Mouse (Mus musculus) right cerebral cortex, postnatal 14 days (tissue): ENCODE data around the gene Nuf2.
"Not testable (repeated sequence)": the region's sequence is repeated elsewhere in the genome, so short reads cannot be mapped to it uniquely, and the experiment has no call there.

ENCODE experiments used
- DNase-seq: peaks from one replicate; pipeline ENCODE4 v3.0.0; 2022

Gene Nuf2

GRCm38 (mm10) chr1:169530876-169531701 is at the start of gene Nuf2:
Gene Nuf2 (minus strand): TSS chr1:169531464.
- peak; percentile 98 for DNase-seq

DNA sequence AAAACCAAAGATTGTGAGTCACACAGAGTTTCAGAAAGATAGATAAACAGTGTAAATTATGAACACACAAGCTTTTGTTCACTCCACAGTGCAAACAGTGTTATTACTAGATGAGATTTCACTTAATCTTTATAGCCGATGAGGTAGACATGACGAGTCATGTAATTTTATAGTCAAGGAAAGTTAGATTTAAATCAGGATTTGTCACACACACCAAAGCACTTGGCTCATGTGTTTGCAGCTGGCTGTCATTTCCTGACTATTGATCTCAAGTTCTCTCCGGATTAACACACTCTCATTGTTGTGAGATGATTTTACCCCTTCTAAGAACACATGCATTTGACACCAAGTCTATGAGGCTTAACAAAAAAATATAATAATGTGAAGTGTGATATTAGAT is 48.3 kb upstream of the Nuf2 start:
- DNase-seq = no peak

DNA sequence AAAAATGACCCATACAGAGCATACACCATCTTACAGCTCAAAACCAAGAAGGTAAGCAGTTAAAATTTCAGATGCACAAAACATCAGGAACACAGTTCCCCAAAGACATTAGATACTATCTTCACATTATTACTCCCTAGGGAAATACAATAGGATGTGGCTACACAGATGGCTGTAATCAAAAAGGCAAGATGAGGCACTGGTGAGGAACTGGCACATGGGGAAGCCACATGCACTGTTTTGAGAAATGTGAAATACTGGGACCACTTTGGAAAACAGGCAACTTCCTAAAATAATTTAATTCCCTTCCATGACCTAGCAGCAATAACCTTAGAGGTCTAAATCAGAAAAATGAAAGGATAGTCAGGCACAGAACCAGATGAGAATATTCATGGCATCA is 42.9 kb upstream of the Nuf2 start:
- DNase-seq = no peak

GRCm38 (mm10) chr1:169555621-169556020 is 24.4 kb upstream of the Nuf2 start:
- no peak for DNase-seq

- DNase-seq = no peak
These were observed 23.8 kb upstream of the Nuf2 start for GRCm38 (mm10) chr1:169555019-169555418.

- no peak for DNase-seq
These were observed 22.2 kb upstream of the Nuf2 start for GRCm38 (mm10) chr1:169553446-169553845.

DNA sequence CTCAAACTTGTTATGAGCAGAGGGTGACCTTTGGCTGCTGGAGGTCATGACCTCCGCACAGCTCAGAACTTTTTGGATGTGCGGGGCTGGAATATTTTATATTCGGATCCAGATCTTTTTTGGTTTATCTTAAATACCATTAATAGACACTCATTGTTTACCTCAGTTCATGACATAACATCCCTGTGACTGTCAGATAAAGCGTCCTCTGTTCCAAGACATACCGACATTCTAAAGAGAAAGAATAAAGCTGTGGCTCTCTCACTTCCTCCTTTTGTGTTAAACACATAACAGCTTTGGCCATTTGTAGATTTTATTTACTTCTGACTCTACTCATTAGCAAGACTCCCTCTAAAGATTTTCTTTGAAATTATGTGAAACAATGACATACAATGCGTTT is 9.2 kb upstream of the Nuf2 start:
- DNase-seq = no peak

DNA sequence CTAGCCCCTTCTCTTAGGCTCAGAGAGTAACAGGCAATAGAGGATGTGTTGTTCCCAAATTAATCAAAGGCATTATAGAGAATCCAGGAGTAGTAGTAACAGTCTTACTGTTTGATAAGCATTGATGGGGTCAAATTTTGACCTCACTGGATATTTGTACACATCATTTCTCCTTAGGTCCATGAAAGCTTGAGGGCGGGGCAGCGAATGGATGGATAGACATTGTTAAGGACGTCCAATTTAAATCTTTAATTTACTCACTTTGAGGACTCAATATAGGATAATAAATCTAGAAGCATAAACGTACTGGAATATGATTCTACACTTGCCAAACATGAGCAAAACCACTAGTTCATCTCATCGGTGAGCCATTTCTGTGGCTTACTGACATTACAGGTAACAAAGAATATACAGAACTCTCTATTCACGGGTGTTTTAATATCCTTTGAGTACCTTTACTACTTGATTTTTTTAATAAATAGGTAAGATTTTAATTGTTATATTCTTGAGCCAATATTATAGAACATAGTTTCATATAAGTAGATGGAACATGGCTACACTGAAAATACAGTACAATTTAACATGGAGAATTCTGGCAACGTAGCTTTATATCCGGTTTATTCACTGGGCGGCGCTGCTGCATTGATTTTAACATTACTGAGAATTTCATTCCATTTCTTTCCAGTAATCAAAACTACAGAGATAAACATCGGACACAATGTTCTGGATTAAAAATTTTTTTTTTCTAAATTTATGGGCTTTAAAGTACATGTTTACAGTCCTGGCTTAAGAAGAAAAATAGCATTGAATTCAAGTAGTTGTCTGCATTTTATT is 655 bp upstream of the Nuf2 start:
- peak; percentile 74 for DNase-seq

DNA sequence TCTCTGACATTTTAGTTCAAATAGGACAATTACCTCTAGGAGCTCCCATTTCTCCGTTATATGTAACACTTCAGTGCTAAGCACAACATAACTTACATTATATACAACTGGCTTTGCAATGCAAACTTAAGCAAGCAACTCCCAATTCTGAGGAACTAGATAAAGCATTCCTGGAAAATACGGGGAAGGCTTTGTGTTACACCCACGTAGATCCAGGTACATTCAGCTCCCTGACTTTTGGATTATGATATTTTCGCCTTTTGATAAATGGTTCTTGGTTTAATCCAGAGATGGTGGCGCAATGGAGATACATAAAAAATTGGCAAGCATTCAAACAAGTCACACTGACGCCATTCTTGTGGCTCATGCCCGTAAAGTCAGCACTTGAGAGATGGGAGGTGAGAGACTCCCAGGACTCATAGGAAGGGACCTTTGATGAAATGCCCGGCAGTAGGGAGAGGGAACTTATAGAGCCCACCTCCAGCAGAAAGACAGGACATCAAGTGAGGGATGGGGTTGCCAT is 1.2 kb downstream of the Nuf2 start:
- DNase-seq = no peak

DNA sequence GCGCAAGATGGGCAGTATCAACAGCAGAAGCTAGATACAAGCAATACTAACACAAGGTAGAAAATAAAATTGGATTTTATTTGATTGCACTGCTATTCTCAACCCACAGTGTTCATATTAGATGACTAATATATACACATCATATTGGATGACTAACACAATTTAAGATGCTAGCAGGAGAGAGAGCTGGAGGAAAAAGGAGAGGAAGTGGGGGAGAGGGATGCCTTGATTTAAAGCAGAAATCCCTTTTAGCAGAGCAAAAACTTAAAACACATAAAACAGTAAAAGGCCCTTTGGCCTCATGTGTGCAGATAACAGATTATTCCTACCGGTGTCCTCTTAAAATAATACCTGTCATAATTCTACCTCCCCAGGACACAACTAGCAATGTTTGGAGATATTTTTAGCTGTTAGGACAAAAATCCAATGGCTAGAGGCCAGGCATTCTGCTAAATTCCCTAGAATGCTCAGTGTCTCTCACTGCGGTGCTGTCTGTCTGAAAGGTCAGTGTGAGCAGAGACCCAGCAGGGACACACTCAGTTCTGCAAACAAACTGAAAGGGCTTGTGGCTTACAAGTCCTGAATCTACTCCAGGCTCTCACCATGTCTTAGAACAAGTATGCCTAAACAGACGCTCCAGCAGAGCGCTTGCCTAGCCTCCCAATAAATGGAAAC is 5.1 kb downstream of the Nuf2 start:
- no peak for DNase-seq

DNA sequence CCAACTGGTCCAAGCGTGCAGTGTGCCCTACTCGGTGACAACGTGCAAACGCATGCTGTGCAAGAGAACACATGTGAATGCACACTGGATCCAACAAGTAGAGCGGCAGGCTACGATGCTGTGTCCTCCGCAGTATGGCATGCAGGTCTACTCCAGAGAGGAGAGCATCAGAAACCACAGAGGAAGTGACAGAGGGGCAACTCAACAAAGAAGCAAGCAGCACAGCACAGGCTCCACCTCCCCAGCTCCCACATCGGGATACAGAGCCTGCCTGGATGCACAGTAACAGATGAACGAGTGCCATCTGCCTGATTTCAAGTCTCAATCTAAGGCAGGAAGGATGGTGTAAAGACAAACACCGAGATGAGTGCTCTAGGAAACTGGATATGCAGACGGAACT is 11.9 kb downstream of the Nuf2 start:
- no peak for DNase-seq

- not testable (repeated sequence) for DNase-seq
These were observed 13.3 kb downstream of the Nuf2 start for GRCm38 (mm10) chr1:169517899-169518517.

DNA sequence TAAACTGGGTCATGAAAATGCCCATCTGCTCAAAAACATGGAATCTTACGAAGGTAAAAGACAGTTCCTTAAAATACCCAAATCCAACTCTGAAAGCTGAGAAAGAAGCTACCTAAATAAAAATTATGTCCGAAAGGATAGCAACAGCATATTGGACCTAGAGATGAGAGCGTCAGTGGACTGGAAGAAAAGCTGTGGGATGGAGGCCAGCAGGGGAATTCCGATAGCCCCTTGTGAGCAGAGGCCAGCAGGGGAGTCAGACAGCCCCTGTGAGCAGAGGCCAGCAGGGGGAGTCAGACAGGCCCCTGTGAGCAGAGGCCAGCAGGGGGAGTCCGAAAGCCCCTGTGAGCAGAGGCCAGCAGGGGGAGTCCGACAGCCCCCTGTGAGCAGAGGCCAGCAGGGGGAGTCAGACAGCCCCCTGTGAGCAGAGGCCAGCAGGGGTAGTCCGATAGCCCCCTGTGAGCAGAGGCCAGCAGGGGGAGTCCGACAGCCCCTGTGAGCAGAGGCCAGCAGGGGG is 13.8 kb downstream of the Nuf2 start:
- DNase-seq = no peak

GRCm38 (mm10) chr1:169506354-169506753 is 24.9 kb downstream of the Nuf2 start:
- DNase-seq = no peak

DNA sequence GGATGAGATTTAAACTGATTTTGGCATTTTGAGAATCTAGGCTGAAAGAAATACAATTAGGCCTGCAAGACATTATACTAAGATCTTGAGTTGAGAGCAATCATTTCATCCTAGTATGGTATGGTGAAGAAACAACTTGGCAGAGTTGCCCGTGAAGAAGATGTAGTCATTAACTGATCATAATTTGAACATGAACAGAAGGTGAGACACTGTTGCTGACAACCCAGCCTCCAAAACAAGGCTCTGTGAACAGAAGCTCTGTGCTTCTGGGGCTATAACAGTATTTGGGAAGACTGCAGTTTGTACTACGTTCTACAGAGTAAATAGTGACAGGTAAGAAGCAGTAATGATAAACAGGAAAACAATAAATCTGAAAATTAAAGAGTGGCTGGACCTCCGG is 28.4 kb downstream of the Nuf2 start:
- DNase-seq = no peak

DNA sequence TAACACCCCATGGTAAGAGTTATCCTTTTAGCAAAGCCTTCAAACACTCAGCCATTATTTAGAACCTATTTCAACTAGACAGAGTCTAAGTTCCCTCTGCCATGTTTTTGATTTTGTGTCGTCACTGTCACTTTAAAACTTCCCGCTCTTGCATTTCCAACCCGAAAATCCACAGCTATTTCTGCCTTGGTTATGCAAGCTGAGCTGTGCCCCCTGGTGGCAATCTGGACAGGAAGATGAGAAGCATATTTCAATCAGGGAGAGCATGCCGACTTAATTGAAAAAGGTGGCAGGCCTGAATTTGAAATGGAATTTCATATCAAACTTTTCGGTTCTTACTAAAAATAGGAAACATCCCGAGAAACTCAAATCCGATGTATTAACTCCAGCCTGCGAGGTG is 35.6 kb downstream of the Nuf2 start:
- peak; percentile 86 for DNase-seq

- DNase-seq = no peak
These were observed 39.7 kb downstream of the Nuf2 start for GRCm38 (mm10) chr1:169491561-169491960.

DNA sequence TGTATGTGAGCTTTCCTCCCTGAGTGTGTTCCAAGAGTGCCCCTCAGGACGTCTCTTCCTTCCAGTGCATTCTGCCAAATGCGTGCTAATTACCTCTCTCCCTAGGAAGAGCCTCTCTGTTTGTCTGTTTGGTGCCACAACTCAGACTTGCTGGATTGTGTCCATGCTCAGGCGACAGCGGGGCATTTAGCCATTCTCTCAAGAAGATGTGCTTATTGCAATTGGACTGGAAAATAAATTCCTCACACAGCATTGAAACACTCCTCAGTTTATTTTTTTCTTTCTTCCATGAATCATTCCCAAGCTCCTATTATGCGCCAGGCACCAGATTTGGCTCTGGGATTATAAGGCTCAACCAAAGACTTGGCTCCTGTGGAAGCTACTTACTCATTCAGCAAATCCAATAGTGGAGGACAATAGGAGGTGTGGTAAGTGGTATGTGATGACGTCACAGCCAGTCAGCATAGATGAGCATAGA is 45.8 kb downstream of the Nuf2 start:
- no peak for DNase-seq

- no peak for DNase-seq
These were observed 46.7 kb downstream of the Nuf2 start for GRCm38 (mm10) chr1:169484565-169484964.

DNA sequence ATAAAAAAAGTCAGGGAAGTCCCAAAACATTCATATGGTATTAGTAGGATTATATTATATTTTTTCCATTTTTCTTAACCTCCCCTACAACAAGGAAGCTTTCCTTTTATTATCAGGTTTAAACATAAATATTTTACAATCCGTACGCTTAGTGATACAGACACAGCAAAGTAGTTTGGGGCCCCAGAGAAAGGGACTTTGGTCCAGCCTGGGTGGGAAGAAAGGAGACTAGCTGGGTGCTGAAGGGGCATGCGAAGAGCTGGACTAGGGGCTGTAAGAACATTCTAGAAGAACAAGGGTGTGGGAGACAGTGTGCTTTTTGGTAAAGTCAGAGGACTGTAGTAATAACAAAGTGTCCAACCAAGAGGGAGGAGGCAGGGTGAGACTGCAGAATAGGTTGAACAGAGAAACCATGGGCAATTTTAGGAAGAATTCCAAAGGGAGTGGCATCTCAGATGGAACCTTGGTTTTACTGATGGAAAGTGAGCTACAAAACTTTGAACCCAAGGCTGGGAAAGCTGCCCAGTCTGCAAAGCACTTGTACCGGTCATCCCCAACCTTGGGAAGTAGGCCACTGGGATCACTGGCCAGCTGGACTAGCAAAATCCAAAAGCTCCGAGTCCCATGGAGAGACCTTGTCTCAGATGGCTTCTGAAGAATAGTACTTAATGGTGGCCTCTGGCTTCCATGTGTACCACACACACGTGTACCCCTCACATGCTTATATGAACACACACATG is 48.5 kb downstream of the Nuf2 start:
- no peak for DNase-seq

DNA sequence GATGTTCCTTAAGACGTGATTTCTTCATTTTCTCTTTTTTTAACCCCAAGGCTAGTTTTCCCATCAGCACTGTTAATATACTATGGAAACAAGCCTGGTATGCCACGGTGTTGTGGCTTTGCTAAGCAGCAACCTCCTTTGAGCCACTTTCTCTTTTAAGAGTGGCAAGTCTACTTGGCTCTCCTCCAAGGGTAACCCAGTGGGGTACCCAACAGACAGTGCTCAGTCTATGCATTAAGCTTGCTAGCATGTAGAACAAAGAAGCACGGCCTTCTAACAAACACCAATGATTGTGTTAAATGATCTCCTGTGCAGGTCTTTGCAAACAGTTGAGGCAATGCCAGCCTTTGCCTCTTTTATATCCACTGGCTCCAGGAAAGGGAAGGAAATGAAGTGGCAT is 60.1 kb downstream of the Nuf2 start:
- no peak for DNase-seq

GRCm38 (mm10) chr1:169467791-169468190 is 63.5 kb downstream of the Nuf2 start:
- peak; percentile 11 for DNase-seq
